Mouse (Mus musculus) hindbrain, postnatal 0 days (tissue): ENCODE results near the gene Nanos3. TPM values are rescaled to one million over a fixed set of nuclear protein-coding genes. Genes with fewer than 3 reads are reported as not detected.

Experiments
- ATAC-seq: fragments of 200-750 bp; cut with Nextera tagmentation; 2 replicates; pipeline ENCODE4 v1.8.0; 2017; ENCODE audit warnings: mild to moderate bottlenecking, moderate TSS enrichment, moderate library complexity
- DNase-seq: peaks from one replicate; pipeline ENCODE4 v3.0.0-alpha.2; 2015; ENCODE audit warnings: low spot score
- H3K27ac ChIP-seq: fragments of 300-500 bp; sonication (generic); 2 replicates; pipeline ENCODE4 v1.5.1; 2014; ENCODE audit warnings: mild to moderate bottlenecking
- H3K27me3 ChIP-seq: fragments of 300-500 bp; sonication (generic); 2 replicates; pipeline ENCODE4 v1.6.1; 2014; ENCODE audit warnings: low read length, mixed read lengths; ENCODE audit not compliant: insufficient read depth
- H3K36me3 ChIP-seq: fragments of 300-500 bp; sonication (generic); 2 replicates; pipeline ENCODE4 v1.6.1; 2014; ENCODE audit warnings: low read length, mixed read lengths; ENCODE audit not compliant: insufficient read depth
- H3K4me1 ChIP-seq: fragments of 300-500 bp; sonication (generic); 2 replicates; pipeline ENCODE4 v1.6.1; 2014; ENCODE audit warnings: antibody characterized with exemption, low read length, mixed read lengths; ENCODE audit not compliant: insufficient read depth
- H3K4me2 ChIP-seq: fragments of 300-500 bp; sonication (generic); 2 replicates; pipeline ENCODE4 v1.6.1; 2014; ENCODE audit warnings: low read depth, mild to moderate bottlenecking, low read length, moderate library complexity, mixed read lengths
- H3K4me3 ChIP-seq: fragments of 300-500 bp; sonication (generic); 2 replicates; pipeline ENCODE4 v1.5.1; 2014; ENCODE audit warnings: low read length
- H3K9ac ChIP-seq: fragments of 300-500 bp; sonication (generic); replicated peaks from 2 replicates; pipeline ENCODE4 v1.6.1; 2014; ENCODE audit warnings: mild to moderate bottlenecking, low read length, moderate library complexity, mixed read lengths
- H3K9me3 ChIP-seq: fragments of 300-500 bp; sonication (generic); 2 replicates; pipeline ENCODE4 v1.6.1; 2016; ENCODE audit warnings: low read length, mixed read lengths
- CTCF ChIP-seq: IDR thresholded peaks from 2 replicates; pipeline ENCODE4 v1.5.1; 2016; ENCODE audit warnings: antibody characterized with exemption, control low read depth, low read depth
- WGBS: fragments of 180-500 bp; shearing (Covaris S2); extraction: QIAGEN DNeasy Blood & Tissue Kit; methylation state at CpG from one replicate; pipeline ENCODE4 v1.1.7; 2014; 5-methylcytosine and 5-hydroxymethylcytosine counted together
- polyA plus RNA-seq: library from polyadenylated mRNA; unstranded; fragments of >200 nt; fragmentation: Nextera tagmentation; extraction: Ambion mirVana; gene quantifications from 2 replicates; pipeline ENCODE4 v1.2.1, GENCODE M21; 2015
- total RNA-seq: library from RNA; depleted of rRNA; stranded (reverse); fragments of >200 nt; gene quantifications from 2 replicates; pipeline ENCODE4 v1.2.3, GENCODE M21; 2014; rRNA removed

The Nanos3 gene
- 2.3 and 3.2 TPM in 2 replicates for total RNA-seq
- polyA plus RNA-seq: 11.5 and 15.5 TPM in 2 replicates

- no peak for TF ChIP-seq CTCF
- no peaks in the 10 kb centered on the region for H3K9me3 ChIP-seq
- H3K4me1 ChIP-seq: peaks cover 22% of the 10 kb centered on the region
- no peaks in the 10 kb centered on the region for H3K36me3 ChIP-seq
- no peak for DNase-seq
- ATAC-seq: no peak
- peak within 1 kb of the TSS; percentile 83 for H3K4me2 ChIP-seq
- peak within 1 kb of the TSS; percentile 95 for H3K27ac ChIP-seq
- H3K4me3 ChIP-seq: peak within 1 kb of the TSS; percentile 86
- WGBS: 96% methylated on average over 7 of the region's 7 CpGs
- peak within 1 kb of the TSS; percentile 98 for H3K9ac ChIP-seq
- H3K27me3 ChIP-seq: no peaks in the 10 kb centered on the region
Observed at GRCm38 (mm10) chr8:84185117-84185516, at the start of gene Nanos3. TSS of gene Nanos3 (minus strand) at chr8:84185217.

- Histone ChIP-seq H3K27me3 (no peaks in the 10 kb centered on the region), H3K4me1 (peaks cover 11% of the 10 kb centered on the region; the same call in 1 of the 2 replicates), H3K9ac (no peak overlapping the region), H3K27ac (no peak overlapping the region), H3K9me3 (no peaks in the 10 kb centered on the region), H3K4me3 (no peak overlapping the region), H3K36me3 (peaks cover 37% of the 10 kb centered on the region), H3K4me2 (no peak overlapping the region)
- TF ChIP-seq CTCF: no peak
- ATAC-seq (no peak), DNase-seq (no peak)
- 83% methylated on average over 2 of the region's 2 CpGs for WGBS
Observed at GRCm38 (mm10) chr8:84233055-84233454, 48.0 kb upstream of the Nanos3 start.

DNA sequence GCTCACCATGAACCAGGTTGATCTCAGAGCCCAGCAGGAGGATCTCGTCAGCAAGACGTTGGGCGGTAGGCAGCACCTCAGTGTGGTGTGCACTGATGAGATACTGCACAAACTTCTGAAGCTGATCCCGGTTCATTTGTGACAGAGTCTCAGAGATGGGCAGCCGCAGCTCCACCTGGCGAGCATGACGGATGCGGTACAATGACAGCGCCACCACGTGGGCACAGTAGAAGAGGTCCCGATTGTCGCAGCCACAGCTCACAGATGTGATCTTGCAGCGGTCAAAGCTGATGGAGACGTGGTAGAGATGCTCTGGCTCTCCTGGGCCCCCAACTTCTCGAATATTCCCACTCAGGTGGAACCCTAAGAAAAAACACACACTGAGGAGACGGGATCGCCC lies 45.7 kb upstream of the Nanos3 start:
- H3K4me3 ChIP-seq: no peak overlapping the region
- no peak overlapping the region for H3K9ac ChIP-seq
- no peaks in the 10 kb centered on the region for H3K27me3 ChIP-seq
- H3K4me2 ChIP-seq: no peak overlapping the region
- no peak overlapping the region for H3K27ac ChIP-seq
- 80% methylated on average over 17 of the region's 17 CpGs for WGBS
- H3K9me3 ChIP-seq: no peaks in the 10 kb centered on the region
- peak; percentile 49 for TF ChIP-seq CTCF
- 0 out of 2 replicates have a peak, but pooled peaks have one; percentile 8 for ATAC-seq
- no peak for DNase-seq
- peaks cover 60% of the 10 kb centered on the region for H3K36me3 ChIP-seq
- peaks cover 7% of the 10 kb centered on the region; the same call in 1 of the 2 replicates for H3K4me1 ChIP-seq

GRCm38 (mm10) chr8:84223322-84224029 lies 38.5 kb upstream of the Nanos3 start:
- WGBS: 84% methylated on average over 21 of the region's 21 CpGs
- H3K36me3 ChIP-seq: peaks cover 71% of the 10 kb centered on the region
- H3K4me1 ChIP-seq: no peaks in the 10 kb centered on the region
- H3K9ac ChIP-seq: no peak overlapping the region
- no peak overlapping the region for H3K27ac ChIP-seq
- H3K27me3 ChIP-seq: no peaks in the 10 kb centered on the region
- H3K4me2 ChIP-seq: no peak overlapping the region
- ATAC-seq (peak; percentile 44; the same call in 1 of the 2 replicates), DNase-seq (no peak)
- no peaks in the 10 kb centered on the region for H3K9me3 ChIP-seq
- H3K4me3 ChIP-seq: no peak overlapping the region
- TF ChIP-seq CTCF: no peak

DNA sequence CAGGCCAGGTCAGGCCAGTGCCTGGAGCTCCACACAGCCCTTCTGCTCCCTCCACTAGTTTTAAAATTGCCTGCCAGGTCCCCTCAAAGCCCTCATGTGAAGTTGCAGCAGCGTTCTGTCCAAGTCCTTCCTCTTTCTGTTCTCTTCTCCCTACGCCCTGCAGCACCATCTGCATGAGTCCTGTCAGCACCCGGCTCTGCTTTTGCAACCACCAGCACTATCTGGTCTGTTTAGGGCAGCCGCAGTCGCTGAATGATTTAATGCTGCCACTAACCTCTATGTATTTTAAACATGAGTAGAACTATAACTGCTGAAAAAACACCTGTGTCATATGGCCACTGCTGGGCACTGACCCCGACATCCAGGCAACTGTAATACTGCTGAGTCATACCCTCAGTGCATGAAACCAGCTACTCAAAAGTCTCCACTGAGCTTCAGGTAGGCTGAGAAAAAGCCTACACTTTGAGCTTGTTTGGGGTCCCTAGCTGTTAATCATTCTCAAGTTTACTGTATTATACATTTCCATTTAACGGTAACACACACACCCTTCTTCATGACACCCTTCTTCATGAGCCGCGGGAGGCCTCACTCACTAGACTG lies 37.6 kb upstream of the Nanos3 start:
- DNase-seq (no peak), ATAC-seq (no peak)
- H3K27me3 ChIP-seq: no peaks in the 10 kb centered on the region
- no peak overlapping the region for H3K9ac ChIP-seq
- TF ChIP-seq CTCF: no peak
- no peaks in the 10 kb centered on the region for H3K9me3 ChIP-seq
- peaks cover 71% of the 10 kb centered on the region for H3K36me3 ChIP-seq
- WGBS: 97% methylated on average over 9 of the region's 9 CpGs
- no peak overlapping the region for H3K4me2 ChIP-seq
- no peak overlapping the region for H3K27ac ChIP-seq
- H3K4me3 ChIP-seq: no peak overlapping the region
- no peaks in the 10 kb centered on the region for H3K4me1 ChIP-seq

GRCm38 (mm10) chr8:84220105-84220504 lies 35.1 kb upstream of the Nanos3 start:
- H3K9ac ChIP-seq: no peak overlapping the region
- ATAC-seq: no peak
- no peak for DNase-seq
- no peak overlapping the region for H3K4me2 ChIP-seq
- WGBS: 89% methylated on average over 7 of the region's 7 CpGs
- no peak for TF ChIP-seq CTCF
- no peaks in the 10 kb centered on the region for H3K27me3 ChIP-seq
- H3K36me3 ChIP-seq: peaks cover 69% of the 10 kb centered on the region
- H3K9me3 ChIP-seq: no peaks in the 10 kb centered on the region
- H3K4me1 ChIP-seq: no peaks in the 10 kb centered on the region
- H3K4me3 ChIP-seq: no peak overlapping the region
- H3K27ac ChIP-seq: no peak overlapping the region

- H3K27me3 ChIP-seq: no peaks in the 10 kb centered on the region
- WGBS: 94% methylated on average over 5 of the region's 5 CpGs
- no peak overlapping the region for H3K27ac ChIP-seq
- H3K4me1 ChIP-seq: no peaks in the 10 kb centered on the region
- no peak overlapping the region for H3K9ac ChIP-seq
- ATAC-seq (no peak), DNase-seq (no peak)
- no peak for TF ChIP-seq CTCF
- H3K36me3 ChIP-seq: peaks cover 70% of the 10 kb centered on the region
- H3K4me3 ChIP-seq: no peak overlapping the region
- no peak overlapping the region for H3K4me2 ChIP-seq
- H3K9me3 ChIP-seq: no peaks in the 10 kb centered on the region
Observed at GRCm38 (mm10) chr8:84218143-84218542, 33.1 kb upstream of the Nanos3 start.
